Mouse (Mus musculus) forebrain, embryonic 12.5 days (tissue): ENCODE measurements at regions not wholly inside any gene's neighbourhood (a gene's known extent, or its start where the extent isn't known, plus 50 kb on each side); places are given as distances from the start of the nearest gene placed in this dataset.
A peak's percentile ranks its signal among the peaks of the same experiment; 100 is the strongest.

ENCODE experiments used
- ATAC-seq: fragments of 200-750 bp; cut with Nextera tagmentation; 2 replicates; pipeline ENCODE4 v1.8.0; 2017; ENCODE audit warnings: moderate TSS enrichment; ENCODE audit not compliant: low FRiP score
- H3K27ac ChIP-seq: fragments of 300-500 bp; sonication (generic); 2 replicates; pipeline ENCODE4 v1.5.1; 2016; ENCODE audit warnings: mild to moderate bottlenecking
- H3K27me3 ChIP-seq: fragments of 300-500 bp; sonication (generic); 2 replicates; pipeline ENCODE4 v1.6.1; 2016; ENCODE audit warnings: mild to moderate bottlenecking
- H3K36me3 ChIP-seq: fragments of 300-500 bp; sonication (generic); replicated peaks from 2 replicates; pipeline ENCODE4 v1.6.1; 2016; ENCODE audit warnings: mild to moderate bottlenecking
- H3K4me1 ChIP-seq: fragments of 300-500 bp; sonication (generic); 2 replicates; pipeline ENCODE4 v1.6.1; 2016
- H3K4me2 ChIP-seq: fragments of 300-500 bp; sonication (generic); 2 replicates; pipeline ENCODE4 v1.6.1; 2016; ENCODE audit warnings: mild to moderate bottlenecking, moderate library complexity
- H3K4me3 ChIP-seq: fragments of 300-500 bp; sonication (generic); replicated peaks from 2 replicates; pipeline ENCODE4 v1.5.1; 2016; ENCODE audit warnings: mild to moderate bottlenecking
- H3K9ac ChIP-seq: fragments of 300-500 bp; sonication (generic); 2 replicates; pipeline ENCODE4 v1.6.1; 2016; ENCODE audit warnings: mild to moderate bottlenecking
- H3K9me3 ChIP-seq: fragments of 300-500 bp; sonication (generic); 2 replicates; pipeline ENCODE4 v1.6.1; 2016
- WGBS: fragments of 180-500 bp; shearing (Covaris S2); methylation state at CpG from one replicate; pipeline ENCODE4 v1.1.7; 2016; 5-methylcytosine and 5-hydroxymethylcytosine counted together

- H3K4me1 ChIP-seq = peaks cover 3% of the 10 kb centered on the region; the same call in 1 of the 2 replicates
- H3K9ac ChIP-seq = no peak overlapping the region
- H3K9me3 ChIP-seq = no peaks in the 10 kb centered on the region
- peaks cover 52% of the 10 kb centered on the region for H3K27me3 ChIP-seq
- WGBS = 83% methylated on average over 3 of the region's 3 CpGs
- no peaks in the 10 kb centered on the region for H3K36me3 ChIP-seq
- no peak for ATAC-seq
- no peak overlapping the region for H3K4me3 ChIP-seq
- H3K4me2 ChIP-seq = no peak overlapping the region
- H3K27ac ChIP-seq = no peak overlapping the region
Observed at GRCm38 (mm10) chr16:21351289-21351688, 71.6 kb upstream of the Vps8 start.

DNA sequence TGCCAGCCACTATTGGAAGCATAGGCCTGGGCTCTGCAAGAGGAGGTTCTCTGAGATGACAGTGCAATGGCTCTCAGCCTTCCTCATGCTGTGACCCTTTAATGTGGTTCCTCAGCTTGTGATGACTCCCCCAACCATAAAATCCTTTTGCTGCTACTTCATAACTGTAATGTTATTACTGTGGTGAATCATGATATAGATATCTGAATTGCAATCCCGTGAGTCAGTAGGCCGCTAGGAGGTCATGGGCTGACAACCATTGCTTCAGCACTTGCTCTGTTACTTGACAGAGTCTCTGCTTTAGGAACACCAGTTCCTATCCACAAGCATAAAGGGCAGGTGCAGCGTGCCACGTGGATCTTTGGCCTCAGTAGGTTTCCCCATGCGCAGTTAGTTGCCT lies 69.8 kb upstream of the Vps8 start:
- Histone ChIP-seq H3K27ac (no peak overlapping the region), H3K36me3 (no peaks in the 10 kb centered on the region), H3K4me1 (peaks cover 3% of the 10 kb centered on the region), H3K9ac (no peak overlapping the region), H3K4me2 (no peak overlapping the region), H3K9me3 (no peaks in the 10 kb centered on the region), H3K27me3 (peaks cover 44% of the 10 kb centered on the region), H3K4me3 (no peak overlapping the region)
- ATAC-seq = no peak
- WGBS = 55% methylated on average over 5 of the region's 5 CpGs

DNA sequence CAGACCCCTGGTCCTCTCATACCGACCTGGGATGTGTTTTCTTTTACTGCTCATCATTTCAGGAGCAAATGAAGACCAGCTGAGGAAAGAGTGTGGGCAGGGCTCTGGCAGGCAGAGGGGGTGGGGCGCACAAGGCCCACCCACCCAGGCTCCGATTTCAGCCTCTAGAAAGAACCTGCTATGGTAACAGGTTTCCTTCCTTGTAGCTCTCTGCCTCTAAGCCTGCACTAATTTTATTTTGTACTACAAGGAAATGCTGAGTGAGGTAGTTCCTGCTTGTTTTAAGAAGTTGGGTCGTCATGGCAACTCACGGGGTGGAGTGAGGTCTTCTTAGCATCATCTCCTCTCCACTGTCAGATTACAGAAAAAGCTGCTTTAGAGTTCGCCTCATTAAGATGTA lies 69.4 kb upstream of the Vps8 start:
- 27% methylated on average over 6 of the region's 6 CpGs for WGBS
- no peak for ATAC-seq
- Histone ChIP-seq H3K4me2 (no peak overlapping the region), H3K9me3 (no peaks in the 10 kb centered on the region), H3K4me1 (peaks cover 8% of the 10 kb centered on the region), H3K36me3 (no peaks in the 10 kb centered on the region), H3K9ac (no peak overlapping the region), H3K27me3 (peaks cover 44% of the 10 kb centered on the region), H3K27ac (no peak overlapping the region), H3K4me3 (no peak overlapping the region)

GRCm38 (mm10) chr16:21355638-21356037 lies 67.3 kb upstream of the Vps8 start:
- no peak overlapping the region for H3K4me2 ChIP-seq
- H3K9me3 ChIP-seq = no peaks in the 10 kb centered on the region
- no peaks in the 10 kb centered on the region for H3K36me3 ChIP-seq
- H3K27me3 ChIP-seq = peaks cover 37% of the 10 kb centered on the region
- no peak overlapping the region for H3K4me3 ChIP-seq
- H3K9ac ChIP-seq = no peak overlapping the region
- H3K27ac ChIP-seq = no peak overlapping the region
- 95% methylated on average over 1 of the region's 1 CpGs for WGBS
- no peak for ATAC-seq
- H3K4me1 ChIP-seq = peaks cover 8% of the 10 kb centered on the region

- ATAC-seq = no peak
- H3K4me1 ChIP-seq = peaks cover 8% of the 10 kb centered on the region
- H3K27ac ChIP-seq = no peak overlapping the region
- WGBS = 68% methylated on average over 5 of the region's 5 CpGs
- no peaks in the 10 kb centered on the region for H3K9me3 ChIP-seq
- no peaks in the 10 kb centered on the region for H3K36me3 ChIP-seq
- no peak overlapping the region for H3K4me3 ChIP-seq
- peaks cover 48% of the 10 kb centered on the region for H3K27me3 ChIP-seq
- no peak overlapping the region for H3K9ac ChIP-seq
- H3K4me2 ChIP-seq = no peak overlapping the region
Observed at GRCm38 (mm10) chr16:21357433-21357832, 65.5 kb upstream of the Vps8 start.

DNA sequence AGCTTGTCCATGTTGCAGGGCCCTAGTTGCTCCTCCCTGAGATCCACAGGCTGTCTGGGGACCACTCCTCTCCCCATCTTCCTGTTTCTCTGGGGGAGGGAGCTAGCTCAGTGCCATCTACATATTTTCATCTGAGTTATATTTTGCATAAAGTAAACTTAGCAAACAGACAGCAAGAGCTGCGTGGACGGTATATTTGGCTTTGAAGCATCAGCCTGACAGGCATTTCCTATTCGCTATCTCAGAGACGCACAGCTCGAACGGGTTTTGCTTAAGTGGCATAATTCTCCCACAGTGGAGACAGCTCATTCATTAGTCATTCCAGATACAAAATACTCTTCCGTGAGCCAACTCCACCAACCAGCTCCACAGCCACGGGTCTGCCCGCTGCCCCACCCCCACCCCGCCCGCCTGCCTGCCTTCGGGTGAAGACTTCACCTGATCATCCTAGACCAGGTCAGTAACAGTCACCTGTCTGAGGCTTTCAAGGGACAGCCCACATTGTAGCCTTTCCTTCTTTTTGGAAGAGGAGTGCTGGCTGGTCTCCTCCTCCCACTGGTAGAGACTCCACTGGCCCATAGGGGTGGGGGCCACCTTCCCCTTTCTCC lies 64.5 kb upstream of the Vps8 start:
- Histone ChIP-seq H3K9me3 (no peaks in the 10 kb centered on the region), H3K27ac (no peak overlapping the region), H3K4me1 (peaks cover 15% of the 10 kb centered on the region), H3K27me3 (peaks cover 40% of the 10 kb centered on the region), H3K9ac (no peak overlapping the region), H3K4me3 (no peak overlapping the region), H3K36me3 (no peaks in the 10 kb centered on the region), H3K4me2 (no peak overlapping the region)
- ATAC-seq = no peak
- WGBS = 70% methylated on average over 12 of the region's 12 CpGs

DNA sequence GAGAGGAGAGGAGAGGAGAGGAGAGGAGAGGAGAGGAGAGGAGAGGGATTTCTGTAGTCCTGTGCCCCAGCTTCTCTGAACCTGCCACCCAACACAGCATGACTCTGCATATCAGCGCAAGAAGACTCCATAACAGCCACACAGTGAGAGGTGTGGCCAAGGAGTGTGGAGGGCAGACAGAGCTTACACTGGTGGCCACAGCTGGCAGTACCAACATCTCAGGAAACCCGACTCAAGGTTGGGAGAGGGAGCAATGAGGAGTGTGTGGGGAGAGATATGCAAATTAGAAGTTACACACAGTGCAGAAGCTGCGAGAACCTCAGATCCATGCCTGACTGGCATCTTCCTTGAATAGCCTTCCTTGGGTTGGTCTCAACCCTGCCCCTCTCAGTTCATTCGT lies 63.5 kb upstream of the Vps8 start:
- Histone ChIP-seq H3K9ac (no peak overlapping the region), H3K36me3 (no peaks in the 10 kb centered on the region), H3K27ac (no peak overlapping the region), H3K4me1 (peaks cover 13% of the 10 kb centered on the region), H3K9me3 (no peaks in the 10 kb centered on the region), H3K27me3 (peaks cover 44% of the 10 kb centered on the region), H3K4me3 (no peak overlapping the region), H3K4me2 (no peak overlapping the region)
- no peak for ATAC-seq
- WGBS = 69% methylated on average over 4 of the region's 4 CpGs

DNA sequence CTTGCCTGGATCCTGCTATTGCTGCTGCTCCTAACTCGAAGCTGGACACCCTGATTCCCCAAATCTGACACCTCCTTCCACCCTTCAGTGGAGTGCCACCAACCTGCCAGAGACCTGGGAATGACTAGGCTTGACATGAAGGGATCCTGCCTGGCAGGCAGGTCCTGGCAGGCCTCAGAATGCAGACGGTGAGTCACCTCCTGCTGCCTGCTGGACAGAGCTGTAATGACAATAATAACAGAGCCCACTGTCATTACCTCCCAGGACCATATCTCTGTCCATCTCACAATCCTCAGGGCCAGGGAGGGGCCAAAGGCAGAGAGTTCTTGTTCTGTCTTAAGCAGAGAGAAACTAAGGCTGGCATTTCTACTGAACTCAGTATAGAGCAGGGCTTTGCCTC lies 61.5 kb upstream of the Vps8 start:
- 70% methylated on average over 2 of the region's 2 CpGs for whole genome bisulfite sequencing
- Histone ChIP-seq H3K36me3 (no peaks in the 10 kb centered on the region), H3K27me3 (peaks cover 43% of the 10 kb centered on the region; the same call in 1 of the 2 replicates), H3K9ac (no peak overlapping the region), H3K4me1 (peaks cover 18% of the 10 kb centered on the region), H3K27ac (no peak overlapping the region), H3K4me3 (no peak overlapping the region), H3K9me3 (no peaks in the 10 kb centered on the region), H3K4me2 (no peak overlapping the region)
- no peak for ATAC-seq

- peaks cover 18% of the 10 kb centered on the region for H3K4me1 ChIP-seq
- peak; percentile 36; the same call in 1 of the 2 replicates for ATAC-seq
- WGBS = 54% methylated on average over 12 of the region's 12 CpGs
- no peak overlapping the region for H3K27ac ChIP-seq
- no peaks in the 10 kb centered on the region for H3K9me3 ChIP-seq
- no peaks in the 10 kb centered on the region for H3K36me3 ChIP-seq
- H3K4me3 ChIP-seq = no peak overlapping the region
- H3K27me3 ChIP-seq = peaks cover 45% of the 10 kb centered on the region; the same call in 1 of the 2 replicates
- H3K9ac ChIP-seq = no peak overlapping the region
- H3K4me2 ChIP-seq = no peak overlapping the region
Observed at GRCm38 (mm10) chr16:21362663-21363367, 60.1 kb upstream of the Vps8 start.

DNA sequence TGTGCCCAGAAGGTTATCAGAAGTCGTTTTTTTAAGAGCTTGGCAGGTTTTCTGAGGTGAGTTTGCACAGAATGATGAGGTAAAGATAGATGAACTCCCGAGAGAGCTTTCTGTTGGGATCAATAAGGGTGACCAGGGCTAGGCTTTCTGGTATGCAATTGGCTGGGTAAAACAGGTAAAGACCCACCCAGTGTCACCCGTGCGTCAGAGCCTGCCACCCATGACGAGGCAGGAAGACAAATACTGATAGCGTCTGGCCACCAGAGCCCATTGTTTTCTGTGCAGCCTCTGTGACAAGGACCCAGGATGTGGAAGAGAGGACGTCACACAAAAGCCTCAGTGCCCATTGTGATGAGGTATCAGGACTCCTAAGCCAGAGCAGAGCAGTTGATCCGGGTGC lies 58.0 kb upstream of the Vps8 start:
- Histone ChIP-seq H3K27me3 (peaks cover 37% of the 10 kb centered on the region; the same call in 1 of the 2 replicates), H3K36me3 (no peaks in the 10 kb centered on the region), H3K4me1 (peaks cover 13% of the 10 kb centered on the region), H3K4me3 (no peak overlapping the region), H3K9me3 (no peaks in the 10 kb centered on the region), H3K27ac (no peak overlapping the region), H3K4me2 (no peak overlapping the region), H3K9ac (no peak overlapping the region)
- ATAC-seq = no peak
- WGBS = 34% methylated on average over 8 of the region's 8 CpGs

DNA sequence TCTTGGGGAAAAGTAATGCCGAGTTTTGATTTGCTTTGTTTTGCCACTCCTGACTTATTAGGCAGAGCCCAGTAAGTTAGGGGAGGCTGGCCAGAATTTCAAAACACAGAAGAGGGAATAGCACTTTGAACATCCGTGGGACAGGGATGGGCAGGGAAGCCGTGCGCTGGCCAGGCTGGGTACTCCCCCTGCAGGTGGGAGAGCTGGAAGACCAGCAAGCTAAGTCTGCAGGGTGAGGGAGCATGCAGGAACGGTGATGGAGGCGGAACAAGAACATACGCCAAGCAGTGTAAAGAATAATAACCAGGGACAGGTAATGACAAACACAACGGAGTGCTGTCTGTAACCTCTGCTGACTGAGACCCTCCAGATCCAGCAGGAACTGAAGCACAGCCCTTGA lies 55.5 kb upstream of the Vps8 start:
- no peak for ATAC-seq
- H3K9ac ChIP-seq = no peak overlapping the region
- peaks cover 13% of the 10 kb centered on the region for H3K4me1 ChIP-seq
- no peaks in the 10 kb centered on the region for H3K36me3 ChIP-seq
- H3K27me3 ChIP-seq = peaks cover 26% of the 10 kb centered on the region; the same call in 1 of the 2 replicates
- no peak overlapping the region for H3K27ac ChIP-seq
- WGBS = 31% methylated on average over 8 of the region's 8 CpGs
- H3K9me3 ChIP-seq = no peaks in the 10 kb centered on the region
- H3K4me3 ChIP-seq = no peak overlapping the region
- H3K4me2 ChIP-seq = no peak overlapping the region

DNA sequence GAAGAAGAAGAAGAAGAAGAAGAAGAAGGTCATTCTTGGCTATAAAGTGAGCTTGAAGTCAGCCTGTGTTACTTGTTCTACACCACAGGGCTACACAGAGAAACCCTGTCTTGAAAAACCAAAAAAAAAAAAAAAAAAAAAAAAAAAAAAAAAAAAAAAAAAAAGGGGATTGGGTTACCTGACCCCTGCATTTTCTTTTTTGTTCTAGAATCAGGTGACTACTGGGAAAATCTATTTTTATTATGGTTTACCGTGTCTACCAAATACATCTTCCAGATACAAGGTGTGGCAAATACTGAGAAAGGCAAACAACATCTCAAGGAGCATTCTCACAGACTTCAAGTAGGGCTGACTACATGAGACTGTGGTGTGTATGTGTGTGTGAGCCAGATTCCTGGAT lies 54.1 kb upstream of the Vps8 start:
- no peaks in the 10 kb centered on the region for H3K36me3 ChIP-seq
- H3K27me3 ChIP-seq = peaks cover 31% of the 10 kb centered on the region; the same call in 1 of the 2 replicates
- no peak overlapping the region for H3K4me3 ChIP-seq
- 86% methylated on average over 1 of the region's 1 CpGs for WGBS
- H3K9ac ChIP-seq = no peak overlapping the region
- no peaks in the 10 kb centered on the region for H3K9me3 ChIP-seq
- ATAC-seq = no peak
- H3K4me1 ChIP-seq = peaks cover 8% of the 10 kb centered on the region; the same call in 1 of the 2 replicates
- H3K4me2 ChIP-seq = no peak overlapping the region
- H3K27ac ChIP-seq = no peak overlapping the region
